Mouse (Mus musculus): ENCODE data around the gene Tap2.
"Not testable (repeated sequence)": the region's sequence is repeated elsewhere in the genome, so short reads cannot be mapped to it uniquely, and the experiment has no call there.

DNA sequence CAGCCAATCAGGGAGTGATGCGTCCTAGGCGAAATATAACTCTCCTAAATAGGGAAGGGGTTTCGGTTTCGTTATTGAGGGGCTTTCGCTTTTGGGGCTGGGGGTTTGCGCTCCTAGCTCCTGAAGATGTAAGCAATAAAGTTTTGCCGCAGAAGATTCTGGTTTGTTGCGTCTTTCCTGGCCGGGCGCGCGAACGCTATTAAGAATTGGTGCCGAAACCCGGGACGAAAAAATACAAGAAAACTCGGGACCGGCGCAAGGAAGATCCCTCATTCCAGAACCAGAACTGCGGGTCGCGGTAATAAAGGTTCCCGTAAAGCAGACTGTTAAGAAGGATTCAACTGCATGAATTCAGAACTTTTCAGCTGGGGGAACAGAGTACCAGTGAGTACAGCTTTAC lies 22.6 kb downstream of the Tap2 start:
- not testable (repeated sequence) for TF ChIP-seq POLR2A (IDR thresholded peaks at IDR 0.05; ENCODE audit: borderline replicate concordance, low read depth, low read length); CTCF (IDR thresholded peaks at IDR 0.05; ENCODE audit: low read depth, low read length)

Measured in bone marrow macrophage, adult 2 months (primary cell).